Mouse (Mus musculus) cerebral cortex, adult 2 months (tissue): ENCODE data around the gene Tm4sf5.

Experiments used
- WGBS: fragments of 180-500 bp; shearing (Covaris S2); methylation state at CpG from one replicate; pipeline ENCODE4 v1.1.7; 2018; 5-methylcytosine and 5-hydroxymethylcytosine counted together

The Tm4sf5 gene

DNA sequence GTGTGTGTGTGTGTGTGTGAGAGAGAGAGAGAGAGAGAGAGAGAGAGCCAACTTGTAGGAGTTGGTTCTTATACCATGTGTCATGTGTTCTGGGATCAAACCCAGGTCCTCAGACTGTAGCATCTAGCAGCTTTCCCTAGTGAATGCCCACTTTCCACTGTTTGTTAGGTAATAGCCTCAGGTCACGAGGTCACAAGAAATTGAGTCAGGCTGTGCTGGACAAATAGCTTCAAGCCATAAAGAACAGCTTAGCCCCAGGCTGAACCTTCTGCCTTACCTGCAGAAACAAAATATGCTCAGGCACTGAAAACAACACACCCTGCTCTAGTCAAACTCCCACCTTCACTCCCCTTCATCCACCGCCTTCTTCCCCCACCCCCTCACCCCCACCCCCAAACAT, 6.2 kb downstream of the Tm4sf5 start:
- WGBS, result 93% methylated on average over 2 of the region's 2 CpGs

DNA sequence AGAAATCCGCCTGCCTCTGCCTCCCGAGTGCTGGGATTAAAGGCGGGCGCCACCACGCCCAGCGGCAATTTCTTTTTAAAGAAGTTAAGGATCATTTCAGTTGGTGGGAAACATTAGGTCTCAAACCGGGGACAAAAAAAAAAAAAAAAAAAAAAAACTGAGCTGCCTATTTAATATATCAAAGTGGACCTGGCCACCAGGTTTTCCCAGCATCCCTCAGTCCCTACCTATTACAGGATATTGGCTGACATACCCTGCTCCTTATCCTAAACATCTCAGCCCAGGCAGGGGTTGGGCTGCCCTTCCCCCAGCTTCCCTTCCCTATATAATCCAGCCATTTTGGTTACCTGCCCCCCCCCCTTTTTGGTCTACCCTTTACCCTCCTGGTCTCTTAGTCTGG, 6.8 kb downstream of the Tm4sf5 start:
- 93% methylated on average over 7 of the region's 7 CpGs for WGBS

DNA sequence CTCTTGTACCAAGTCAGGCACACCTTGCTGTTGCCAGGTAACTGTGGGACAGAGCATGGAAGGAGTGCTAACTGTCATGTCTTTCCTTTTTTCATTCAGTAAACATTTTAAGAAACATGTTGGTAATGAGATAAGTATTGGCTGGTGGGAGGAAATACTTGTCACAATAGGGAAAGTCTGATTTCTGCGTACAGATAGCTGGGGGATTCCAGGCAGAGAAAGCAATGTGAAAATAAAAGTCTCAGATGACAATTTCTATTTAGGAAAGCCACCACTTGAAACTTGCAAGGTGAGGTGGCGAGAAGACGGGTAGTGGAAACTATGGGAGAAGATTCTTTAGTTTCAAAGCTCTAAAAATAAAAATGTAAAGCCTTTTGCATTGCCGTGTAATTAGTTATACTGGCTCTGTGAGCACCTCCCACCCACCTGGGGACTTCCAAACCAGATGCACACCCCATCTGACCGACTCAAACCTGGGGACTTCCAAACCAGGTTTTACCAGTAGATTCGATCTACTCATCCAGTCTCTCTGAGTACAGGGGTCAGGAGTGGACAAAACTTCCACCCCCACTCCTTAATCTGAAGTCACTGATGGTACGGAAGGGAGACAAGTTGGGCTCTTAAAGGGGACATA, 7.8 kb downstream of the Tm4sf5 start:
- WGBS, result 83% methylated on average over 7 of the region's 7 CpGs

DNA sequence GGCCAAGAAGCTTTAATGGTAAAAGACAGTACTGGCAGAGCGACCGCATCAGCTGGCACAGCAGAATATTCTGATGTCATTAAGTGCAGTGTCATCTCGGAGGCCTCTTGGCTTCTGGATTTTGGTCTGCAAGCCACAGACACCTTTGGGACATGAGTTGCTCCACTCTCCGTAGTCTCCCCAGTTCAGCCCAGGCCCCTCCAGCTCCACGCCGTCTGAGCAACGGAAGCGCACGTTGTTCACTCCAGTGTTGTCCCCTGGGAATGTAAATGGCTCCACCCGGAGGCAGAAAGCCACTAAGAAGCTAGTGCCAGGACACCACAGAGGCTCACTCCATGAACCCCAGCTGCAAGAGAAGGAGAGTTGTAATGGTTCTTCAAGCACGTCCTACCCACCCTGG, 8.5 kb downstream of the Tm4sf5 start:
- 60% methylated on average over 11 of the region's 11 CpGs for WGBS

DNA sequence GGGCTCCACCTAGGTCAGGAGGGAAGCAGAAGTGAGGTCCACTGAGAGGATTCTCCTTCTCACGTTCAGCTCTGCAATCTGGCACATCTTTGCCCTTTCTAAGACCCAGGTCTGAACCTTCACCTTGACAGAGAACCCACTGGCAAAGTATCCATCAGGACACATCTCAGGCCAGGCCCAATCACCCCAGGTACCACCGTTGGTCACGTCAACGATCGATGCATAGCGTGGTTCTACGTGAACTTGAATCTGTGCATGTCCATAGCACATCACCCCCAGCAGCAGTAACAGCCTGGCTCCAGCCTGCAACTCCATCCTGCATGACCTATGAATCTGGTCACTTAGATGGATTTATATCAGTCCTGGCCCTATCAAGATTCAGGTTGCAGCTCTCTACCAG, 9.2 kb downstream of the Tm4sf5 start, which contains the start of gene Vmo1:
Vmo1 (minus strand) TSS at position 329 of the 400 bp plus-strand sequence.
- WGBS, result 93% methylated on average over 7 of the region's 7 CpGs

DNA sequence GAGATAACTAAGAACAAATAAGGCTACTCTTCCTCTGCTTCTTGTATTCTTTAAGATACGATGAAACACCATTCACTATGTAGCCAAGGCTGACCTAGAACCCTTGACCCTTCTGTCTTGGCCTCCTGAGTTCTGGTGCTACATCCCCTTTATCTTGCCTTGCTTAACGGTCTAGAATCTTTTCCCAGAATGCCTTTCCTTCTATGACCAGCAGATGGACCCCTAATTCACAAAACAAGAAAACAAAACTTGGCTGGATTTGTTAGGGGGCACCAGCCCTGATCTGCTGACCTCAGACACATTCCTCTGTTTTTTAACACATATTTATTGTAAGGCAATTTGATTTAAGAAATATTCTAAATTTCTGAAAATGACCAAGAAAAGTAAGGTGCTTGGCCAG, 11.3 kb downstream of the Tm4sf5 start:
- 18% methylated on average over 2 of the region's 2 CpGs for WGBS

DNA sequence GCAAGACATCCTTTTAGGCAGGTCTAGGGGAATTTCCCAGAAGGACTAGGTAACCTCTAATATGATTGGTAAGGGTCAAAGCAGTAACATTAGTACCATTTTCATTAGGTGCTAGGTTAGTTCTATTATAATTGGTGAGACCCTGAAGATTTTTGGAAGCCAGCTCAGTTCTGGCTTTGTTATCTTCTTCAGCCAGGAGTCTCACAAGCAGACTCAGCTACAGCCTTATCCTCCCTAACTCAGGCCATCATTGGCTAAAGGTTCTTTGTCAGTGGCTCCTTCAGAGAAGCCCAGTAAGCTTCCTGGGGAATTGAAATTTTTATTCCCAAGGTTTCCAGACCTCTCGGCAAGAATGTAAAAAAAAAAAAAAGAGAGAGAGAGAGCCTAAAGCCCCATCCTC, 13.4 kb downstream of the Tm4sf5 start:
- 87% methylated on average over 1 of the region's 1 CpGs for WGBS

DNA sequence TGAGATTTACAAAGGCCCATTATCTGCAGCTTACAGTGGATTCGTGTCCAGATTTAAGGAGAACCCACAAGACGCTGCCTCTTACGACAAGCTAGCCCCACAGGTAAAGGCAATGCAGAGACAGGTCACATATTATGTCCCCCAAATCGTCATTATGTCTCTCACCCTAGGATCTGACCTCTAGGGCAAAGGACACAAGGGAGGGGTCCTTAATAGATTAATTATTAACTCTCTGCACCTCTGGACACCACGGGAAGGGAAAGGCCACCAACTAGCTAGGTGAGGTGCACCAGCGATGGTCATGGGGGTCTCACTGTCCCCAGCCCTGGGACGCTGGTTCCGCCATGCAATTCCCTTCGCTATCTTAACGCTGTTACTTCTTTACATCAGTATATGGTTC, 13.9 kb downstream of the Tm4sf5 start, which contains the start of gene Gltpd2:
Gltpd2 (plus strand) TSS at position 274 of the 400 bp plus-strand sequence.
- WGBS, result 87% methylated on average over 10 of the region's 10 CpGs

DNA sequence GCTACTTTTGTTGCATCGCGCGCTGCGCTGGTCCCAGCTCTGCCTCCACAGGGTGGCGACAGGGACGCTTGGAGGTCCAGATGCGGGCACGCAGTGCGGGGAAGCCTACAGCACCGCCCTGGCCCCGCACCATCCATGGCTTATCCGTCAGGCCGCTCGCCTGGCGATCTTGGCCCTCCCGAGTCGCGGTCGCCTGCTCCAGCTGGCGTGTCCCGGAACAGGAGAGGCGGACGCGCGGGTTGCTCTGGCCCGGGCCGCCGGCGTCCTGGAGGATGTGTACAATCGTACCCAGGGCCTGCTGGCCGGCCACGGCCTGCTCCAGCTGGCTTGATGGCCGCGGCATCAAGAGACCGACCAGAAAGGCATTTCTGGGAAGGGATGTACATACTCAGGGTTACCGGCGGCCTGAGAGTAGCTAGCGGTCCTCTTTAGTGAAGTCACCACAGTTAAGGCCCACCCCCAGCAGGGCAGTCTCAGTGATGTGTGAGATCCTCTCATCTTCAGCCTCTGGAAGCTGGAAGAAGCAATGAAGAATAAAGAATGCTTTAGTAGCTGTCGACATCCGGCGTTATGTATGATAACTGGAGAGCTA, 15.2 kb downstream of the Tm4sf5 start:
- WGBS, result 28% methylated on average over 41 of the region's 41 CpGs

DNA sequence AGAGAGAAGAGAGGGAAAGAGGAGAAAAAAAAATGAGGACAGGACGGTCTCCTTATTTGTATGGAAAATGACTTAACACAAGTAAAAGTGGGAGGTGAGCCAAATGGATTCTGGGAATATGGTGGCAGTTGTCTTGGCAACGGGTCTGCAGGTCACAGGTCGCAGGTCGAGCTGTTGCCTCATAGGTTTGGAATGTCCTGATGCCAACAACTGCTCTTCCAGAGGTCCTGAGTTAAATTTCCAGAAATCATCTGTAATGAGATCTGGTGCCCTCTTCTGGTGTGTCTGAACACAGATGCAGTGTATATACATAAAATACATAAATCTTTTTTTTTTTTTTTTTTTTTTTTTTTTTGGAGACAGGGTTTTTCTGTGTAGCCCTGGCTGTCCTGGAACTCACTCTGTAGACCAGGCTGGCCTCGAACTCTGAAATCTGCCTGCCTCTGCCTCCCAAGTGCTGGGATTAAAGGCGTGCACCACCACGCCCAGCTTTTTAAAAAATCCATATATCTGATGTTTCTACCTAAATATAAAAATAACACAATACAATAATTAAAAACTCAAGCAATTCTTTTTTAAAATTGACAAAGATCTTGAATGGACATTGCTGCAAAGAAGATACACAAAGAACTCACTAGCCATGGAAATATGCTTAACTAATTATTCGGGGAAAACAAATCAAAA, 18.4 kb downstream of the Tm4sf5 start:
- 88% methylated on average over 8 of the region's 8 CpGs for WGBS

DNA sequence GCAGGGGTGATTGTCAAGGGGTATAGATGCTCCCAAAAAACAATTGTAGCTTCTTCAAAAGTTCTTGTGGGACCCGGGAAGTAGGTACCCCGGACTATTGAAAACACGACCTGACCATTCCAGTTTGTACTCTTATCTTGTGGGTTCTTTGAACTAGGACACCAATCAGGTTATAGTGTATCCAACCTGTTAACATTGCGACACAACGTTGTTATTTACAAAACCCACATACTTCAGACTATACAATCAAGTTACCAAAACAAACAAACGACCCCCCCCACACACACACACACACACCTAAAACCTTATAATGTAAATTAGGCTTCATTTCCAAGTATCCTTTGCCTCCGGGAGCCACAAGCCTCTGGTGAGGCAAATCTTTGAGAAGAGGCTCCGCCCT, 19.7 kb downstream of the Tm4sf5 start:
- 3% methylated on average over 8 of the region's 8 CpGs for WGBS

DNA sequence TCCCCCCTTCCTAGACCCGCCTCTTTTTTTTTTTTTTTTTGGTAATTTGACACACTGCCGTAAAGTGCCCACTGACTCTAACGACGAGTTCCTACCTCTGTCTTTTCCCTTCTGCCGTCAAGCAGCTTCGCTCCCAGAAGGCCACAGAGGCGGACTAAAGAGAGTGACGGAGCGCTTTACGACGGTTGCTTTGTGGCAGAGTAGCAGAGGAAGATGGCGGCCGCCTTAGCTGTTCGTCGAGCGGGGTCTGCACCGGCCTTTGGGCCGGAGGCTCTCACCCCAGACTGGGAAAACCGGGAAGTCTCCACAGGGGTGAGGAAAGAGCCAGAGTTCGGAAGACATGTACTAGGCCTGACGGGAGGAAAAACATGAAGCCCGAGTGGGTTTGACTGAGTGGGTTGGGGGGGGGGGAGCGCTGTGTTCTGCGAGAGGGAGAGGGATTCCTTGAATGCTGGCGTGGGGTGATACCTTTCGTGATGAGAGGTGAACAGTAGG, 20.2 kb downstream of the Tm4sf5 start, which contains the start of gene Psmb6:
Psmb6 (plus strand) TSS at position 184 of the 495 bp plus-strand sequence.
- WGBS, result under 1% methylated on average over 25 of the region's 26 CpGs

DNA sequence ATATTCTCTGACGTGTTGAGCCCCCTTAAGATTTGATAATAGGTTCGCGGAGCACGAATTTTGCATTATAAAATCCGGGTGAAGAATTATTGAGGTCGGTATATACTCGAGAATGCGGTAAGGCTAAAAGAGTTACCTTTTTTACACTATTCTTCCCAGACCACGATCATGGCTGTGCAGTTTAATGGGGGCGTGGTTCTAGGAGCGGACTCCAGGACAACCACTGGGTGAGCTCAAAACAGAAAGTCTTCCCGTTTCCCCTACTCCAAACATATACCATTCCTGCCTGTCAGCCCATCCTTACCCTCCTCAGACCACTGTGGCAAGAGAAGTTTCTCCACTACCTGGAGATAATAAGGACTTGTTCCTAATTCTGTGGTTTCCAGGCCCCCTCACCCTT, 20.7 kb downstream of the Tm4sf5 start:
- WGBS, result under 1% methylated on average over 12 of the region's 12 CpGs

DNA sequence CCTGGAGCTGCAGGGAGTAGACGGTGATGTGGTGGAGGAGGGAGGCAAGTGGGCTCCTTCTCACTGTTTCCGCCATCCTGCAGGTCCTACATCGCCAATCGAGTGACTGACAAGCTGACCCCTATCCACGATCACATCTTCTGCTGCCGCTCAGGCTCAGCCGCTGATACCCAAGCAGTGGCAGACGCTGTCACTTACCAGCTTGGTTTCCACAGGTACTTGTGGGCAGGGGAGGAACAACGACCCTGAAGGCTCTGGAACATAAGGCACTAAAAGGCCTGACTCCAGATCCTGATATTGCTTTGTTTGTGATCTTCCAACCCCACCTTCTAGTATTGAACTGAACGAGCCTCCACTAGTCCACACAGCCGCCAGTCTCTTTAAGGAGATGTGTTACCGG, 21.2 kb downstream of the Tm4sf5 start:
- 86% methylated on average over 12 of the region's 12 CpGs for WGBS

DNA sequence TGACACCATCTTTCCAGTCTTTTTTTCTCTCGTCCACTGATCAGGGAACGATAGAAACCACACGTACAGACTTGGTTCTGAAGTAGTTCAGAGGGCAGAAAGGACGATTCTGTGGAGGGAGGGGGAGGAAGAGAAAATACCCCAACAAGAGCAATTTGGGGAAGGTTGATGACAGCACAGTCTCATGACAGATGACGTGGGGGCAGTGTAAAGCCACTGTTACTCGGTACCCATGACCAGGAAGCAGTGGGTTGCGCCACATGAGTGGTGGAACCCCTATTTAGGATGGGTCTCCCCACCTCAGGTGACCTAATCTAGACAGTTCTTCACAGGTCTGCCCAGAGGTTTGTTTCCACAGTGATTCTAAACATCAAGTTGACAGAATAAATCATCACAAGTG, 23.6 kb downstream of the Tm4sf5 start:
- 83% methylated on average over 7 of the region's 7 CpGs for WGBS

DNA sequence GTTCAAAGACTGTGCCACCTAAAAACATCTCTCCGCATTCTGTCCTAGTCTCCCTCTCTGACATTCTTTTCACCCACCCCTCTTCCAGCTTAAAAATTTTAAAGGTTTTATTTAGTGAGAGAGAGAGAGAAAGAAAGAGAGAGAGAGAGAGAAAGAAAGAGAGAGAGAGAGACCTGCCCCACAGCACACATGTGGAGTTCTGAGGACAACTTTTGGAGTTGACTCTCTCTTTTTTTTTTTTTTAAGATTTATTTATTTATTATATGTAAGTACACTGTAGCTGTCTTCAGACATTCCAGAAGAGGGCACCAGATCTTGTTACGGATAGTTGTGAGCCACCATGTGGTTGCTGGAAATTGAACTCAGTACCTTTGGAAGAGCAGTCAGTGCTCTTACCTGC, 26.0 kb downstream of the Tm4sf5 start:
- WGBS, result 79% methylated on average over 2 of the region's 2 CpGs

DNA sequence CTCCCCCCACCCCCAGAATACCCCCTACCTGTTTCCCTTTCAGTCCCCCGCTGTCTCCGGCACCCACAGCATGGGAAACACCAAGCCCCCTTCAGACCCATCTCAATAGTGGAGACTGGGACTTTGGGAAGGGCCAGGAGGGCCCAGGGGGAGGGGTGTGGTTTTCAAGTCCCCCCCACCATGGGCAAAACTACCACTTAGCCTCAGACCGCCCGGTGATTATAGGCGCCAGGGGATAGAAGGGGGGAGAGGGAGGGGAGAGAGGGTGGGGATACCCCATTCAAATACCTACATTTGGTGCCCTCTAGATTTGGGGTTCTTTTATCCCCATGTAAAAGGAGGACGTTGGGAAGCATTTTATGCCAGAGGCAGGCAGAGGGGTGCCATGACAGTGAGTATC, 27.8 kb downstream of the Tm4sf5 start, which contains the start of gene Gm40193:
Gm40193 (minus strand) TSS at position 101 of the 400 bp plus-strand sequence.
- WGBS, result 83% methylated on average over 6 of the region's 6 CpGs

DNA sequence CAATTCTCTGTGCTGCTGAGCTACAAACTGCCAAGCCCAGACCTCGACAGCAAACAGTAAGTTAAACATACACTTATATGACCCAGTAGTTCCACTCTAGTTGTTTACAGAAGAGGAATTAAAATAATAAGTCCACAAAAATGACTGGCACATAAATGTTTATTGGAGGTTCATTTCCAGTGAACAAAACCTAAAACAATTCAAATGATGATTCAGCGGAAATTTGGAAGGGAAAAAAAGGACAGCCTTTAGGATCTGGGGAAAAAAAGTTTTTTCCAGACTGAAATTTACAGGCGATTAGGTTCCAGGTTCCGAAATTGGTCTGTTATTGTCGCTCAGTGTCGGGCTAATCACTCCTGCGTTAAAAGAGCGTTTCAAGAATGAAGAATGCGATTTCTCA, 34.4 kb downstream of the Tm4sf5 start:
- 9% methylated on average over 9 of the region's 9 CpGs for WGBS

DNA sequence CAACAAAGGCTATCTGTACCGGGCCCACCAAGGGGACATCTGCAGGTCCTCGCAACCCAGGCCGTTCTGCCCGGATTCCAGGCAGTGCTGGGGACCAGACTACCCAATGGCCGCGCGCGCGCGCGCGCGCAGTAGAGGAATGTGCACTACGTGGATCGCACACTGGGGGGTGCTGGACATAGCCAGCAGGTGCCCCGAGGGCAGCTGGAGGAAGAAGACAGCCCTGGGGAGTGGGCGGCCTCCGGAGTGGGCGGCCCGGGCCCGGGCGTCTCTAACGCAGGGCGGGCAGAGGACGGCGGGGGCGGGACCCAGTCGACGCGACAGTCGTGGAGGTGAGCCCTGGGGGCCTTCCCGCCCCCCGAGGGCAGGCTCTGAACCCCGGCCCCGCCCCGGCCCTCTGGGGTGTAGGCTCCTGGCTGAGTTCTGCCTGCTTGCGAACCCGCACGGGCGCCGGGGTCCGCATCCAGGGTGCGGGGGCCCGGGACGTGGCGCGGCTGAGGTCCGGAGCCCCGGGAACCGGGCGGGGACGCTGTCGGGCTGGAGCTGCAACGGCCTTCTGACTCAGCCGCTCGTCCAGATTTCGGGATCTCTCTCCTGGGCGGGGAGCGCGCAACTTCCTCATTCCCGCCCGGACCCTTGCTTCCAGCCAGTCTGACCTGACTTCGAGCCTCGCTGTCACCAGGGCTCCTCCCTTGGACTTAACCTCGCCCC, 35.0 kb downstream of the Tm4sf5 start, which contains the start of gene Pld2:
Pld2 (plus strand) TSS at position 188 of the 711 bp plus-strand sequence.
- WGBS, result under 1% methylated on average over 64 of the region's 65 CpGs

DNA sequence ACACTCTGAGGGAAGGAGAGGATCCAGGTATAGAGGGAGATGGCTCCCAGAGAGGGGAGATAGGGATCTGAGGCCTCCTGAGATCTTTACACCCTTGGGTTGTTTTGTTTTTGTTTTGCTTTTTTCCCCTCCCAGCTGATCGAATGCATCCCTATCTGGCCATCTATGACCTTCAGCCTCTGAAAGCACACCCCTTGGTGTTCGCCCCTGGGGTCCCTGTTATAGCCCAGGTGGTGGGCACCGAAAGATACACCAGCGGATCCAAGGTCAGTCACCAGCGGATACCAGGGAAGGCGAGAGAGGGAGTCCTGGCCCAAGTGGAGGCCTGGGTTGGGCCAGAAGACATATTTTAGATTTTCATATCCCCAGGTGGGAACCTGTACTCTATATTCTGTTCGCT, 35.9 kb downstream of the Tm4sf5 start:
- 92% methylated on average over 7 of the region's 7 CpGs for WGBS

DNA sequence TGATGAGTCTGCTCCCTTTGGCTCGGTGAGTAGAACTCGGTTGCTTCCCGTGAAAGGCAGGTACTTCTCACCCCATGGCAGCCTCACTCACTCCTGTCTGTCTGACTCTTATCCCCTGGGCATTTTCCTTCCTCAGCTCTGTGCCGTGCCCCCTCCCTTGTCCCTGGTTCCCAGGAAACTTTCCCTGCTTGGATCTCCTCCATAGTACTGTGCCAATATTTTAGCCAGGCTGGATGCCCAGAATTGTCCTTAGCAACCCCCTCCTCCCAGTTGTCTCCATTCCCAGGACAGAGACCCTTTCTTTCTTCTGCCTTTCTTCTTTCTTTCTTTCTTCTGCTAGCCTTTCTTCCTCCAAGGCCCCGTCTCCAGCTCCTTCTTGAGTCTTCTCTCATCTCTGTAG, 36.4 kb downstream of the Tm4sf5 start:
- WGBS, result 68% methylated on average over 5 of the region's 5 CpGs

DNA sequence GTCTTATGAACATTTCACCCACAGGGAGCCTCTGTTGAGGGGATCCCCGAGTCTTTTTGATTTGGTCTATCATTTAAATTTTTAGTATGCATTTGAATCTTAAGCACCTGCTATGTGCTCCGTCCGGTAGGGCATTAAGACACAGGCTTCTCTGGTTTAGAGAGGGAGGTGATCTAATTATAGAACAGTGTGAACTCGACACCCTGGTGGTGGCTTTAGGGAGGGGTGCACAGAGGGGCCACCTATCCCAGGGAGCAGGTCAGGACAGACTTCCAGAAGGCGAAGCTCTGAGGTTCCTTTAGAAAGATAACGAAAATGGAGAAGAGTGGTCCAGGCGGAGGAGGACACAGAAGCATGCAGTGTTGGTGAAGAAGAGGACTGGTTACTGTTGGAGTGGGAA, 39.5 kb downstream of the Tm4sf5 start:
- WGBS, result 77% methylated on average over 7 of the region's 7 CpGs
